Comparison of ENCODE assay signal across 23 mouse cellular contexts in genomic region chr16:94720476-94721153, GRCm38 (mm10).
DNase-seq lines count a peak whose midpoint lies in the region; ATAC-seq and TF ChIP-seq lines count a peak whose summit lies in the region.
"Had no signal": no experiment of that assay in that cellular context is flagged by ENCODE, and none has a peak within 500 bp of the region (broad histone marks: within the 10 kb centered on the region; RNA-seq: fewer than 3 reads in every experiment).

No protein-coding gene starts in this region.

- H3K36me3 ChIP-seq in heart, embryonic 14.5 days (ENCODE audit: control insufficient read depth, insufficient read depth, low read length), result no peaks in the 10 kb centered on the region
- H3K36me3 ChIP-seq in C2C12 (ENCODE audit: control insufficient read depth, insufficient read depth), result no peaks in the 10 kb centered on the region
- H3K36me3 ChIP-seq: forebrain, embryonic 15.5 days; hindbrain, embryonic 12.5 days; midbrain, embryonic 12.5 days; neural tube, embryonic 15.5 days; stomach, embryonic 15.5 days had no signal

- WGBS in heart, embryonic 14.5 days, result 52% methylated on average over 7 of the region's 7 CpGs

- H3K9me3 ChIP-seq in heart, embryonic 14.5 days (ENCODE audit: control insufficient read depth, low read length), result 0 out of 2 replicates have a peak, but pooled peaks cover 5% of the 10 kb centered on the region
- H3K9me3 ChIP-seq: forebrain, embryonic 15.5 days; midbrain, embryonic 12.5 days; neural tube, embryonic 15.5 days; stomach, embryonic 15.5 days had no signal

- H3K4me1 ChIP-seq in heart, embryonic 14.5 days (ENCODE audit: control insufficient read depth in 2 of 2, insufficient read depth in 2 of 2, low read length in 2 of 2), result peaks cover 35 to 39% of the 10 kb centered on the region in 2 experiments

- no peak for TF ChIP-seq CTCF in C2C12 (IDR thresholded peaks at IDR 0.05; ENCODE audit: control insufficient read depth, insufficient read depth, insufficient read length)

- no peak overlapping the region for H3ac ChIP-seq in C2C12 (ENCODE audit: control insufficient read depth, insufficient read length, low read depth)

- no peak overlapping the region for H3K4me3 ChIP-seq in heart, embryonic 14.5 days (ENCODE audit: control insufficient read depth in 1 of 2, insufficient read depth in 1 of 2, low read depth in 1 of 2, low read length in 2 of 2)
- H3K4me3 ChIP-seq in C2C12 (ENCODE audit: insufficient read depth, poor library complexity, severe bottlenecking), result no peak overlapping the region
- H3K4me3 ChIP-seq: forebrain, embryonic 15.5 days; hindbrain, embryonic 12.5 days; midbrain, embryonic 12.5 days; neural tube, embryonic 15.5 days; stomach, embryonic 15.5 days had no signal

- ATAC-seq in heart, embryonic 14.5 days (ENCODE audit: insufficient number of reproducible peaks, insufficient read depth, low FRiP score, low read depth), result no peak
- 0 out of 2 replicates have a peak, but pooled peaks have one; percentile 23 for ATAC-seq in common myeloid progenitor, adult 5-6 weeks (replicated peaks; ENCODE audit: low read depth, poor library complexity, severe bottlenecking)
- ATAC-seq in megakaryocyte progenitor cell, adult 5-6 weeks (replicated peaks; ENCODE audit: poor library complexity), result peak; percentile 52
- ATAC-seq in monocyte, adult 5-6 weeks (replicated peaks; ENCODE audit: insufficient number of reproducible peaks, low FRiP score, low TSS enrichment, poor library complexity, severe bottlenecking), result no peak
- ATAC-seq: forebrain, embryonic 15.5 days; inflammation-experienced regulatory T-cells, adult 6 months had no signal

- no peak for DNase-seq in heart, adult 8-10 months (ENCODE audit: low spot score)
- no peak for DNase-seq in urinary bladder, adult 18-20 months (ENCODE audit: low spot score in 2 of 2)
- no peak for DNase-seq in layer of hippocampus, adult 8-10 months (ENCODE audit: low spot score in 2 of 2)
- DNase-seq: adrenal gland, postnatal 36 days; cerebellum, adult 18-20 months; cerebellum, postnatal 36 days; gastrocnemius, postnatal 36 days; kidney, adult 8-10 months; lung, adult 18-20 months; right cerebral cortex, postnatal 14 days; thymus, adult 2 months had no signal

- peak overlapping the region; percentile 99 to 100 for H3K27ac ChIP-seq in heart, embryonic 14.5 days (replicated peaks in 1 of 2; ENCODE audit: control insufficient read depth in 1 of 2, insufficient read depth in 1 of 2, low read depth in 2 of 2, low read length in 2 of 2)
- H3K27ac ChIP-seq: forebrain, embryonic 15.5 days; hindbrain, embryonic 12.5 days; midbrain, embryonic 12.5 days; neural tube, embryonic 15.5 days; stomach, embryonic 15.5 days had no signal

- H3K79me3 ChIP-seq in C2C12 (ENCODE audit: low read depth), result no peaks in the 10 kb centered on the region

- peak overlapping the region; percentile 67 for H3K9ac ChIP-seq in heart, embryonic 14.5 days (ENCODE audit: low read length)
- H3K9ac ChIP-seq: forebrain, embryonic 15.5 days; hindbrain, embryonic 12.5 days; midbrain, embryonic 12.5 days; neural tube, embryonic 15.5 days; stomach, embryonic 15.5 days had no signal

- peak overlapping the region; percentile 91 for H3K4me2 ChIP-seq in heart, embryonic 14.5 days (ENCODE audit: low read length)
- H3K4me2 ChIP-seq: forebrain, embryonic 15.5 days; hindbrain, embryonic 12.5 days; liver, embryonic 11.5 days; midbrain, embryonic 12.5 days; neural tube, embryonic 15.5 days; stomach, embryonic 15.5 days had no signal

- no peaks in the 10 kb centered on the region for H3K79me2 ChIP-seq in C2C12 (ENCODE audit: control insufficient read depth, insufficient read depth)

- no peaks in the 10 kb centered on the region for H3K27me3 ChIP-seq in heart, embryonic 14.5 days (ENCODE audit: control insufficient read depth, insufficient read depth, low read length)
- H3K27me3 ChIP-seq in C2C12 (ENCODE audit: control insufficient read depth, insufficient read depth, insufficient read length), result no peaks in the 10 kb centered on the region
- H3K27me3 ChIP-seq: forebrain, embryonic 15.5 days; hindbrain, embryonic 12.5 days; neural tube, embryonic 15.5 days; stomach, embryonic 15.5 days had no signal

TF ChIP-seq in C2C12, 6 proteins besides CTCF, POLR2A, EP300 and RAD21:
- peak; percentile 57 for TF ChIP-seq MYOD1 (IDR thresholded peaks at IDR 0.05; ENCODE audit: control insufficient read depth, insufficient read length, low read depth)
- no peak for TF ChIP-seq MAX (IDR thresholded peaks at IDR 0.05)
- TF ChIP-seq CEBPB (IDR thresholded peaks at IDR 0.05; ENCODE audit: low read depth), result no peak
- TF ChIP-seq USF1 (IDR thresholded peaks at IDR 0.05; ENCODE audit: low read depth), result no peak
- no peak for TF ChIP-seq FOSL1 (IDR thresholded peaks at IDR 0.05; ENCODE audit: insufficient read depth, low read length, poor library complexity, severe bottlenecking)
- no peak for TF ChIP-seq MYOG (IDR thresholded peaks at IDR 0.05; ENCODE audit: control insufficient read depth, extremely low read depth, insufficient read length)

Comparison
In these comparisons a context has a peak if more than half of its experiments do, and no peak if none do; other contexts are left out.
1. ATAC-seq: peak in common myeloid progenitor, adult 5-6 weeks (single experiment) and megakaryocyte progenitor cell, adult 5-6 weeks (single experiment); none in heart, embryonic 14.5 days (single experiment) and monocyte, adult 5-6 weeks (single experiment).